Mouse (Mus musculus): Measurements from ENCODE around the gene Cxcl17. TPM values are rescaled to one million over a fixed set of nuclear protein-coding genes. Genes with fewer than 3 reads are reported as not detected.
"Not testable (repeated sequence)": the region's sequence is repeated elsewhere in the genome, so short reads cannot be mapped to it uniquely, and the experiment has no call there.

Gene Cxcl17
- total RNA-seq (2022): not detected

DNA sequence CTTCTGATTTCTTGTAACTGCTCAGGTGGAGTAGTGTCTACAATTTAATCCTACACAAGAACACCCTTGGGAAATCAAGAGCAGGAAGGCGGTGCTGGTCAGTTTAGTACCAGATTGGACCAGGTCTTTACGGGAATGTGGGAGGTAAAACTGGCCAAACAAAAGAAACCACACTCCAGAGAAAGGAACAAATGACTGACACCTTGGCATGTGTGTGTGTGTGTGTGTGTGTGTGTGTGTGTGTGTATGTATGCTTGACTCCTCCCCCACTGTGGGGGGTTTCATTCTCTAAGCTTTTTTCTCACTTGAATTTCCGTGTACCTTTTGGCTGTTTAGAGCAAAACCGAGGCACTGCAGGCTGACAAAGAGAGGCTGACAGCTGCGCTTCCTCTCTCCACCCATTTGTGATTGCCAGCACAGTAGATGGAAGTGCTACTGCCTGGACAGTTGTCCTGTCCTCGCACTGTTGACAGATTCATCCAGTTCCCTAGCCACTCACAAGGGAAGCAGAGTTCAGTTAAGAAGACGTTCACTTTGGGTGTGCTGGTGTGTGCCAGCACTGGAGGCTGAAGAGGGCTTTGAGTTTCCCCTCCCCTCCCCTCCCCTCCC lies at the start of gene Cxcl17:
Gene Cxcl17 (minus strand): TSS at position 54 of the 609 bp plus-strand sequence.
- no peak for DNase-seq (ENCODE audit: low spot score in 2 of 2)

DNA sequence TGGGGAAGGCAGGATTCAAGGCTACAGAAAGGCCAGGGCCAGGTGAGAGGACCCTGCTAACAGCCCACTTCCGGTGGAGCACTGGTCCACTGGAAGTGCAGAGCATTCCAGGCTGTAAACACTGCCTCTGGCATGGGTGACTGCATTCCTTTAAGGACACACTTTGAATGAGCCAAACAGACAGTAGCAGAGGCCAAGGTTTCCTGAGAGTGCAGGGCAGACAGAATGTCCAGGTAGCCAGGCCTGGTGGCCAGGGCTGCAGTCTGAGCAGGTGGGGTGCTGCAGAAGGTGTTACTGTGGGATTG lies 49.3 kb upstream of the Cxcl17 start:
- DNase-seq (ENCODE audit: low spot score in 2 of 2): not testable (repeated sequence)

- not testable (repeated sequence) for DNase-seq (ENCODE audit: low spot score in 2 of 2)
Measured at GRCm38 (mm10) chr7:25461336-25462032, 48.8 kb upstream of the Cxcl17 start.

GRCm38 (mm10) chr7:25452103-25452502 lies 39.4 kb upstream of the Cxcl17 start:
- no peak for DNase-seq (ENCODE audit: low spot score in 2 of 2)

GRCm38 (mm10) chr7:25449913-25450890 lies 37.5 kb upstream of the Cxcl17 start:
- DNase-seq (ENCODE audit: low spot score in 2 of 2): no peak

GRCm38 (mm10) chr7:25440816-25441153 lies 28.1 kb upstream of the Cxcl17 start:
- no peak for DNase-seq (ENCODE audit: low spot score in 2 of 2)

- DNase-seq (ENCODE audit: low spot score in 2 of 2): no peak
Measured at GRCm38 (mm10) chr7:25439978-25440815, 27.5 kb upstream of the Cxcl17 start.

GRCm38 (mm10) chr7:25439124-25439822 lies 26.6 kb upstream of the Cxcl17 start:
- no peak for DNase-seq (ENCODE audit: low spot score in 2 of 2)

DNA sequence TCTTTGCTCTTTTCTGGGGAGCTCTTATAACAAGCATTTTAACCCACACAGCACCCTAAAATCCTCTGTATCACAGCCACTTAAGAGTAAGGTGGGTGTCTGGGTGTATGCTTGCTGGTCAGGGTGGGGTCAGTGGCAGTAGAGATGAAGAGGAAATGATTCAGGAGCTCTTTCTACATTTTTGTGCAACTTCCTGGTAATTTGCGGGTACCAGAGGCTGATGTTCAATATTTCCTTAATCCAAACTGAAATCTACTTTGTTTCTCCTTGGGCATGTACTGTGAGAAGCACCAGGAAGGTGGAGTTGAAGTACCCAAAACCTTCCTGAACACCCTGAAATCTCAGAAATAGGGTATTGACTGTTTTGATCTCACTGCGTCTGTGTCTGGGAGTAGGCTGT lies 24.0 kb upstream of the Cxcl17 start:
- DNase-seq (ENCODE audit: low spot score in 2 of 2): no peak

DNA sequence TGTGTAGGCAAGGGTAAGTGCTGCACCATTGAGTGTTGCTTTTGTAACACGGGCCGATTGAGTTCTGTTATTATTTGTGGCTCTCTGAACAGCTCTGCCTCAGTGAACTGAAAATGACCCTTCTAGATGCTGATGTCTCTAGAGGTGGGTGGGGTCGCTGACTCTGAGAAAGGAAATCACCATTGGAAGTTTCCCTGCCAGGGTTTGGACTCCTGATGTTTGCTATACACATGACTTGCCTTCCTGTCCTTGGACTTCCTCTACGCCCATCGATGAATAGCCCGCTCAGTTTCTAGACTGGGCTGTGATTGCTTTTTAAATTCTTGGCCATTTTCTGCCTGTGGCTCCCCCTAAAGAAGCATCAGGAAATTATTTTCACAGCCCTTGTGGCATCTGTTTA lies 23.5 kb upstream of the Cxcl17 start:
- no peak for DNase-seq (ENCODE audit: low spot score in 2 of 2)

- DNase-seq (ENCODE audit: low spot score in 2 of 2): no peak
Measured at GRCm38 (mm10) chr7:25435546-25435851, 22.8 kb upstream of the Cxcl17 start.

DNA sequence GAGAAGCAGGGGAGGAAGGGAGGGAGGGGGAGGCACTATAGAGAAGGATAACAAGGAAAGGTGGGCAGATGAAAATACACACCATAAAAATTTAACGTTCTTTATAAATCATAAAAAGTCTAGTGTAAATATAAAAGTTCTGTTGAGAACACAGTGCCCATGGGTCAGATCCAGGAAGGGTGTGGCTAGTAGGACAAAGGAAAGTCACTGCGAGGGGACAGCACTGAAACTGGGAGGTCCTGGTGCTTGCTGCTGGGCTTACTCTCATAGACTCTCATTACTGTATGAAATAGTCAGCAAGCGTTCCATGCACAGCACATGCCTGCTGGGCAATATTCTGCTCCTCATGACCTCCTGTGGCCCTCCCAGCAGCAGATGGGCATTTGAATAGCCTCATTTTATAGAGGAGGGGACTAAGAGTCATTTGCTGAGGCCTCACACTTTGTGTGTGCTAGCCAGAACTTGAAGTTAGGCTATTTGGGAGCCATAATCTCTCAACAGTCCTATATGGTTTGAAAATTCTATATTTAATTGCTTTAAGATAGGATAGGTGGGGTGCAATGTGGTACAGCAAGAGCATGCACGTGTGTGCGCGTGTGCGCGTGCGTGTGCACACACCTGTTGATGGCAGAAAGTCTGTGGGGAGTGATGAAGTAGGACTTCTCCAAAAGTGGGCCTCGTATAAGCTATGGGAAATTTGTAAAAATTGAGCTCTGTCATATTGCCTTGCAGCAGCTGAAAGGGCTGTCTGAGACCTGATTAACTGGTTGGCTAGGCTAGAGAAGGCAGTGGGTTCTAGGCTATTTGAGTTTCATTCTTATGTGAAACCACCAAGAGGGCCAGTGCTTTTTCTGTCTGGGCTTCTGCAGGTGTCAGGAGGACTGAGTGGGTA lies 22.2 kb upstream of the Cxcl17 start:
- no peak for DNase-seq (ENCODE audit: low spot score in 2 of 2)

GRCm38 (mm10) chr7:25433781-25434560 lies 21.3 kb upstream of the Cxcl17 start:
- DNase-seq (ENCODE audit: low spot score in 2 of 2): no peak

DNA sequence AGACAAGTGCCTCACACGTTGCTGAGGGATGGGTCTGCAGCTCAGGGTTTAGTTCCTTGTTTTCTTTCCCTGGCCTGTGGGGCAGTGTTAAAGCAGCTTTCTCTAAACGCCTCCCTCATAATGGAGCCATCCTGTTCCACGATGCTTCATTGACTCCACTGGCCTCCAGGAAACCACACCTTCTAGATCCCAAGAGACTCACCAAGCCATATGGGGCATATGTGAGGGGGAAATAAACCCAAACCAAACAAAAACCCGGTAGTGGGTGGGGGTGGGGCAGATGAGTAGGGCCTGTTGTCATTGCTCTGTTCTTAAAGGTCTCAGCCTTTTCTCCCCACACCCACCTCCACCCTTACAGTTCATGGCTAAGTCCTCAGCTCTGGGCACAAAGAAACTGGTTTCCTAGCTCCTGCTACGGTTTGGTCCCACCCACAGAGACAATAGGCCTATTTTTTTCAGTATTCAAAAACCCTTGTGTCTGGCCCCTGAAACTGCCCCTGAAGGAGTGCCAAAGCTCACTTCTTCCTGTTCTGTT lies 20.4 kb upstream of the Cxcl17 start:
- DNase-seq (ENCODE audit: low spot score in 2 of 2): no peak

DNA sequence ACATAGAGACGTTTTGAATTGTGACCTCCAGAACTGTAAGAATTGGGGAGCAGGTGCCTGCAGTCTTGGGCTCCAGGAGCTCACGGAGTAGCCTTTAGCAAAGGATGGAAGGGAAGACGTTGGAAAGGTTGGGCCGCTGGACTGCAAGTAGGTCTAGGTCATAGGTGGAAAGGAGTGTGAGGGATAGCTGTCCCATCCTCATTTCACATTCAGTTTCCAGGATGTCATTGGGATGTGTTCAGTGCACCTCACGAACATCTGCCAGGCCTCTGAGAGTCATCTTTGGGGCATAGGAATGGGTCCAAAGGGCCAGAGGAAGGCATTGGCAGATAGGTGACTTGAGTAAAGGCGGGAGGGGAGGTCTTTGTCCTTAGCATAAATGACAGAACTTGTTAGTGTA lies 19.7 kb upstream of the Cxcl17 start:
- no peak for DNase-seq (ENCODE audit: low spot score in 2 of 2)

- DNase-seq (ENCODE audit: low spot score in 2 of 2): no peak
Measured at GRCm38 (mm10) chr7:25429886-25430784, 17.4 kb upstream of the Cxcl17 start.

DNA sequence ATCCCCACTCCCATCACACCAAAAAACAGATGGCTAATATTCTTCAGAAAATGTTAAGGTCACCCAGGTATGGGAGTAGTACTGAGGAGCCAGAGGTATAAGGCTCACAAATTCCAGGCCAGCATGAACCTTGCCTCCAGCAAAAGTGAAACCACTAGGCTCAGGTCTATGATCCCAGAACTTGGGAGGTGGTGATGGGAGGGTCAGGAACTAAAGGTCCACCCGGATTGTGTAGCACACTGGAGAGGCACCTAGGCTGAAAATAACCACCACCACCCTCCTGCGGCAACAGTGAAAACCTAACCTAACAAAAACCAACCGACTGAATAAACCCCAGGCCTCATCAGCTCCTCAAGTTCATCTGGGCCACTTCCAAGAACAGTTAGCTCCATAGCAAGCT lies 15.6 kb upstream of the Cxcl17 start:
- no peak for DNase-seq (ENCODE audit: low spot score in 2 of 2)

DNA sequence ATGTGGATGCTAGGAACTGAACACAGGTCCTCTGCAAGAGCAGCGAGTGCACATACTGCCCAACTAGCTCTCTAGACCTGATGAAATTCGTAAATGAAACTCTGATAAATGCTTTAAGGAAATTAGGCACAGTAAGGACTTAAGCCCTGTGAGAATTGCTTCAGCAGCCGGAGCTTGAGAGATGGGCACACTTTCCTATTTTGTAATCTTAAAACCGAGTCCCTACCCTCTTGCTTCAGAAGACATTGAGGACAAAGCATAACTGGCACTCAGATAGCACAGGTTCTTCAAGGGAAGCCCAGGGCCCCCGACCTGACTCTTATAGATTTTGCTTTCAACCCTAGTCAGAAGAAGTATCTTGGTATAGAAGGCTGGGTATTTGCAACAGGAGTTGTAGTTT lies 14.5 kb upstream of the Cxcl17 start:
- DNase-seq (ENCODE audit: low spot score in 2 of 2): no peak

Data from gastrocnemius, adult 8-10 months (tissue).